Mouse (Mus musculus): ENCODE results near the gene Cutc. TPM values are rescaled to one million over a fixed set of nuclear protein-coding genes. Genes with fewer than 3 reads are reported as not detected.

Cutc gene
- total and polyA plus RNA-seq, 3 experiments: 10.0 to 18.8 TPM; not detected in 1

DNA sequence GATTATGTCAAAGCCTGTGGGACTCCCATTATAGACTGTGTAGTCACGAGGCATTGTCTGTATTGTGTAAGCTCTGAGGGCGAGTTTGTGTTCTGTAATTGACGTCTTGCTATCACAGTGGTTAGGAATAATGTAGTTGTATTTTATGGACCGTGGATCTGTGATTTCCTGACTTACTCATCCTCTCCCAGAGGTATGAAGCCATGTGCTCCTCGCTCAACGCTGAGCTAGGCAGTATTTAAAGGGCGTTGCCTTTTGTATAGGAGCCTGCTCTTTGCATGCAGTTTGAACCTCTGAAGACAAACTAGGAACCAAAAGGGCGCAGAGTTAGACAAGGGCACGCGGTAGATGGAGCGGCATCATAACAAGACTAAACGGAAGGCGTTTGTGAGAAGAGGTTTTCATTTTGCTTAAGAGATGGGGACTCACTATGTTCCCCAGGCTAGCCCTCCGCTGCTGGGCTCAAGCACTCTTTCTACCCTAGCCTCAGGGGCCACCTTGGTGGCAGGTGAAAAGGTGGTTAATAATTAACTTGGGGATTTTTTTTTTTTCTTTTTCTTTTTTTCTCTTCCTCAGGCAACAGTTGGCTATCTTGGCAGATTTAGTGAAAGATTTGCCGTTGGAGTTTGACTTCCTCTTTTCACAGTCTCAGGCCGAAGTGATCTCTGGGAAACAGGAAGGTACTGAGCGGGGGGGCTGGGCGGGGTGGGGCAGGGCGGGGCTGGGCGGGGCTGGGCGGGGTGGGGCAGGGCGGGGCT is 41.5 kb upstream of the Cutc start:
- Histone ChIP-seq H3K9me3 (replicated peaks; ENCODE audit: insufficient read depth, low read length) (no peaks in the 10 kb centered on the region), H3K4me3 (ENCODE audit: control insufficient read depth in 1 of 2, insufficient read depth in 1 of 2, low read depth in 2 of 2, low read length in 2 of 2) (peak overlapping the region; percentile 52 to 60), H3K36me3 (ENCODE audit: control insufficient read depth in 1 of 2, insufficient read depth in 2 of 2, low read length in 2 of 2) (peaks cover 0 to 17% of the 10 kb centered on the region in 2 experiments; a peak in 2 of 4 replicates), H3K4me1 (ENCODE audit: control insufficient read depth in 1 of 2, insufficient read depth in 2 of 2, low read length in 2 of 2) (peaks cover 7 to 16% of the 10 kb centered on the region in 2 experiments), H3K79me2 (ENCODE audit: control insufficient read depth, insufficient read depth, low read length, poor library complexity) (no peaks in the 10 kb centered on the region; the same call in 1 of the 2 replicates), H3K27ac (ENCODE audit: control insufficient read depth, low read depth, low read length) (peak overlapping the region; percentile 98), H3K27me3 (ENCODE audit: control insufficient read depth in 1 of 2, insufficient read depth in 2 of 2, low read length in 2 of 2) (no peaks in the 10 kb centered on the region), H3K9ac (ENCODE audit: control insufficient read depth, low read depth, low read length, poor library complexity, severe bottlenecking) (peak overlapping the region; percentile 64)
- TF ChIP-seq SIN3A (IDR thresholded peaks at IDR 0.05; ENCODE audit: low read length): peak; percentile 73
- TF ChIP-seq TAL1 (IDR thresholded peaks at IDR 0.05; ENCODE audit: low read length): no peak
- TF ChIP-seq MXI1 (IDR thresholded peaks at IDR 0.05; ENCODE audit: low read depth, low read length): peak; percentile 82; the same call in 1 of the 2 replicates
- TF ChIP-seq EP300 (IDR thresholded peaks at IDR 0.05; ENCODE audit: low read depth in 1 of 2, low read length in 2 of 2): peak; percentile 90 to 93
- peak; percentile 37; the same call in 1 of the 2 replicates for TF ChIP-seq ZKSCAN1 (IDR thresholded peaks at IDR 0.05; ENCODE audit: low read depth, low read length)
- no peak for TF ChIP-seq E2F4 (IDR thresholded peaks at IDR 0.05; ENCODE audit: borderline replicate concordance, low read depth, low read length)
- TF ChIP-seq BHLHE40 (IDR thresholded peaks at IDR 0.05; ENCODE audit: borderline replicate concordance, low read depth, low read length): peak; percentile 38; the same call in 1 of the 2 replicates
- peak; percentile 78 for TF ChIP-seq MAZ (IDR thresholded peaks at IDR 0.05; ENCODE audit: low read depth, low read length)
- TF ChIP-seq POLR2AphosphoS2 (IDR thresholded peaks at IDR 0.05; ENCODE audit: low read length): peak; percentile 61; the same call in 1 of the 2 replicates
- TF ChIP-seq ZMIZ1 (IDR thresholded peaks at IDR 0.05; ENCODE audit: low read depth, low read length): peak; percentile 72; the same call in 1 of the 2 replicates
- TF ChIP-seq TCF12 (IDR thresholded peaks at IDR 0.05; ENCODE audit: low read depth, low read length): peak; percentile 79
- no peak for TF ChIP-seq USF2 (IDR thresholded peaks at IDR 0.05; ENCODE audit: borderline replicate concordance in 1 of 2, insufficient read depth in 1 of 2, low read depth in 1 of 2, low read length in 2 of 2)
- peak; percentile 75; the same call in 1 of the 2 replicates for TF ChIP-seq ETS1 (IDR thresholded peaks at IDR 0.05; ENCODE audit: low read depth, low read length)
- peak; percentile 98 for TF ChIP-seq CHD1 (IDR thresholded peaks at IDR 0.05; ENCODE audit: low read depth, low read length)
- peak; percentile 95 for TF ChIP-seq MYC (IDR thresholded peaks at IDR 0.05; ENCODE audit: low read depth, low read length)
- TF ChIP-seq MYB (IDR thresholded peaks at IDR 0.05; ENCODE audit: low read depth, low read length): peak; percentile 94
- no peak for TF ChIP-seq NRF1 (IDR thresholded peaks at IDR 0.05; ENCODE audit: insufficient read depth, low read depth, low read length, poor library complexity, severe bottlenecking)
- TF ChIP-seq RAD21 (IDR thresholded peaks at IDR 0.05; ENCODE audit: low read depth, low read length): no peak
- TF ChIP-seq RCOR1 (IDR thresholded peaks at IDR 0.05; ENCODE audit: low read depth, low read length): peak; percentile 98
- peak; percentile 98 for TF ChIP-seq ZNF384 (IDR thresholded peaks at IDR 0.05; ENCODE audit: low read depth, low read length)
- peak; percentile 78 for TF ChIP-seq HCFC1 (IDR thresholded peaks at IDR 0.05; ENCODE audit: low read depth, low read length)
- TF ChIP-seq TBP (IDR thresholded peaks at IDR 0.05; ENCODE audit: low read depth, low read length): peak; percentile 79
- TF ChIP-seq NELFE (IDR thresholded peaks at IDR 0.05; ENCODE audit: low read depth, low read length): peak; percentile 67
- peak; percentile 94 for TF ChIP-seq MAX (IDR thresholded peaks at IDR 0.05; ENCODE audit: low read length)
- no peak for TF ChIP-seq GABPA (IDR thresholded peaks at IDR 0.05; ENCODE audit: low read depth, low read length)
- peak; percentile 38 to 67; a peak in 2 of 4 replicates for TF ChIP-seq POLR2A (IDR thresholded peaks at IDR 0.05; ENCODE audit: control insufficient read depth in 1 of 2, insufficient read depth in 1 of 2, low read depth in 1 of 2, low read length in 2 of 2, poor library complexity in 1 of 2)
- TF ChIP-seq MAFK (IDR thresholded peaks at IDR 0.05; ENCODE audit: borderline replicate concordance, low read depth, low read length): 0 out of 2 replicates have a peak, but pooled peaks have one; percentile 33
- peak; percentile 84 for TF ChIP-seq GATA1 (IDR thresholded peaks at IDR 0.05; ENCODE audit: low read depth, low read length)
- TF ChIP-seq ELF1 (IDR thresholded peaks at IDR 0.05; ENCODE audit: low read depth, low read length): peak; percentile 70
- DNase-seq (ENCODE audit: low read depth, low spot score): peak; percentile 92
